Mouse (Mus musculus) spleen, postnatal 0 days (tissue): ENCODE measurements around the gene Fam229b. TPM values are rescaled to one million over a fixed set of nuclear protein-coding genes. Genes with fewer than 3 reads are reported as not detected.

Experiments
- polyA plus RNA-seq: library from polyadenylated mRNA; unstranded; fragments of >200 nt; fragmentation: Nextera tagmentation; extraction: Ambion mirVana; gene quantifications from 2 replicates; pipeline ENCODE4 v1.2.1, GENCODE M21; 2015

Gene Fam229b
- polyA plus RNA-seq: 2.2 and 4.0 TPM in 2 replicates

DNA sequence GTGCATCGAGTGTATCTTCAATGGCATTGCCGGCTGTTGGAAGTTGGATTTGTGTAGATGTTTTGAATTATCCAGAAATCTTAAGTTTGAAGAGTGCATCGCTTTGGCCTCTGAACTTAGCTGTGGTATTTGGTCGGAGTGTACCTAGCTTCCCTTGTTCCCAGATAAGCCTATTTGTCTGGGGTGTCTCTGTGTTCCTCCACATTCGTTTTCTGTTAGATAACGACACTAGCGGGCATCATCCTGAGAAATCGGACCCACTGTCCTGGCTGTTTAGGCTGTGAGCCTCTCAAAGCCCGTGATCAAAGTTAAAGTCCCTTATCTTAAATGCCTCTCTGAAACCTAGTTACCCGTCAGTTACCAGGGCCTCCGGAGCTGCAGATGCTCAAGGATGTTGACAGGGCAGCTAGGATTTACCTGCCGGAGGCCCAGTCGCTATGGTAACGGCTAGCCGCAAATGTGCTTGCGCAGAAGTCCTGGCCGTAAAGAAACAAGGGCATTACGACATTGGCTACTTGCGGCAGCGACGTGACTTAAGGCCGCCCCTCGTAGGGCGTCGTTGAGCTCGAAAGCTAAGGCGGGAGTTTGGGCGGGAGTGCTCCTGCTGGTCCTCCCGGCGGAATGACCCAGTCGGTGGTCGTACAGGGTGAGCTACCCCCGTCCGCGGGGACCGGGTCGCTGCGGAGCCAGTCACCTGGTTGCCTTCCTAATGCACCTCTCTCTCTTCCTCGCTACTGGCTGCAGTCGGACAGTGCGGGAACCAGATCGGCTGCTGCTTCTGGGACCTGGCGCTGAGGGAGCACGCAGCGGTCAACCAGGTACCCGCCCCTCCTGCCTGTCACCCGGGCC, at the start of gene Fam229b, which contains the start of gene Tube1:
Gene Fam229b, minus strand, starts transcription at position 453 of the 849 bp plus-strand sequence.
Gene Tube1, plus strand, starts transcription at position 515 of the 849 bp plus-strand sequence.

DNA sequence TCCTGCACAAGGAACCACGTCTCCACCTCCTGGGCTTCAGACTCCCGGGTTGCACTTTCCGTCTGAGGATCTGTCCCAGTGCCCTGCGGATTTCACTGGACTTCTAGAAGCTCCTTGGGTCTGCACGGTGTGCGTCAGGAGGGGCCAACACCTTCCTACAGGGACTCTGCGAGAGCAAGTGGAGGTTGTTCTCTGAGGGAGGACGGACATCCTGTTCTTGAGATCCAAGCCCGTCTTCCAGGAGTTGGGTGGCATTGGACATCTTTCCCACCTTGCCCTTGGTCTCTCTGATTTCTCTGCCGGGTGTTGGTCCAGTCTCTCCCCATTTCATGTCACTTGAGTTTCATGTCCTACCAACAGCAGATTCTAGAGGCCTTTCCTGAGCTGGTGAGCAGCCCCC, 30.0 kb upstream of the Fam229b start, which contains the start of gene Ccn6:
Gene Ccn6, minus strand, starts transcription at position 101 of the 400 bp plus-strand sequence.

Other genes starting within 250 kb of the Fam229b start
- 6.3 and 8.5 TPM in 2 replicates for gene Lama4, start 168.4 kb downstream of the Fam229b start, polyA plus RNA-seq
- 5.4 and 6.5 TPM in 2 replicates for gene Tube1, start 62 bp upstream of the Fam229b start, polyA plus RNA-seq
- gene Ccn6, start 29.9 kb upstream of the Fam229b start, polyA plus RNA-seq: 0.10 and 0.11 TPM in 2 replicates
- 11.2 and 11.3 TPM in 2 replicates for gene Fyn, start 234.9 kb upstream of the Fam229b start, polyA plus RNA-seq